Mouse (Mus musculus) lung, adult 18-20 months (tissue): ENCODE data around the gene Patz1.

Experiments used
- DNase-seq, 2 experiments: peaks; one replicate each; pipeline ENCODE4 v3.0.0; 2022; ENCODE audit warnings: mixed read lengths in 2 of 2

Gene Patz1

DNA sequence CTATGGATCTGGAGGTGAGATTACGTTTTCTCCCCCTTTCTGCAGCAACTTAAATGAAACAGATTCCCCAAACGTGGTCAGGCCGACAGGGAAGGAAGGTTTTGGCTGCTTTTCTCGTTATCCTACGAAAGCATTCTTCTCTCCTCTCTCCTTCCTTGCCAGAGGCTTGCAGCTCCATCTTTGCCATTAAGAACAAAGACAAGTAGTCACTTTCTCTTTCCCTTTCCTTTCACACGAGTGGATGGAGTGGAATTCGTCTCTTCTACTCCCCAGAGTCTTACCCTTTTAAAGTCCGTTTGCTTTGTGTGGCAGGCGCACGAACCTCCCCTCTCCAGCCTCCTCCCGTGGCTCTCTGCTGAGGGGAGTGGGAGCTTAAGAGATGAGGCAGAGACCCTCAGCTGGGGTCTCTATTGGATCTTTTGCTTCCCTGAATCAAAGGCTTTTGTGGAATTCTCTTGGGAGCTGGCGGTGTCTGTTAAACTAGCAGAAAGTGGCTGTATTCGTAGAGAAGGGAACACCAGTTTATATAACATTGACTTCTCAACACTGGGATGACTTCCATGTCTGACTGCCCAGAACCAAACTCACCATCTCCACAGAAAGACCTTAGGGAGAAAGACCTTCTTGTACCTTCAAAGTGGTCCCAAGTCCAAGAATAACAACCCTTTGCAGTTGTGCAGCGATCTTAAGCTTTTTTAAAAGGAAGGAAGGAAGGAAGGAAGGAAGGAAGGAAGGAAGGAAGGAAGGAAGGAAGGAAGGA is 42.5 kb downstream of the Patz1 start:
- DNase-seq = peak in 1 of 2 experiments; percentile 15

DNA sequence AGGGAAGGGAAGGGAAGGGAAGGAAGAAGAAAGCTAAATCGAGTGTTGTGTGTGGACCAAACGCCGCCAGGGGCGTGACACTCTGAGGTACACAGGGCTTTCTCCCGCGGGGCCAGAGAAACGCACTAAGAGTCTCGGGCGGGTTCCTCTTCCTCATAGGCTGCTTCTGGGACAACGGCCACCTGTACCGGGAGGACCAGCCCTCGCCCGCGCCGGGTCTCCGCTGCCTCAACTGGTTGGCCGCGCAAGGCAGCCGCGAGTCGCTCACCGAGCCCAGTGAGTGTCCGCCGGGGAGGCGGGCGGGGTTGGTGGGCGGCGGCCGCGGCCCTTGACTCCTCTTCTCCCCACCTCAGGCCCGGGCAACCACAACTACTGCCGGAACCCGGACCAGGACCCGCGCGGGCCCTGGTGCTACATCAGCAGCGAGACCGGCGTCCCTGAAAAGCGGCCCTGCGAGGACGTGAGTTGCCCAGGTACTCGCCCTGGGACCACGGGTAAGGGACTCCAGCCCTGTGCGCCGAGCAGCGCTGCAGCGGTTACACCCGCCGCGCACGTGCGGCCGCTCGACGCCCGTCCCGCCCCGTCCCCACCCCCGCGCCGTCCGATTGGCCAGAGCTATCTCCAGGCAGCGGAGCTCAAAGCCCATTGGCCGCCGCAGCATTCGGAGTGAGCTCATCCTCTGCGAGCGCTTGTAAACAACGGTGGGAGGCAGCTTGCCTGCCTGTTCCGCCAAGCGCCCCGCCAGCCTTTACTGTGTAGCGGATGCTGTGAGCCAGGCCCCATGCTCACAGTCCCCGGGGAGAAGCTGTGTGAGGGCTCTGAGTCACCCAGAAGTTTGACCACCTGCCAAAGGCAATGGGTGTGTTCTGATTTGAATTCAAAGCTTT is 43.3 kb downstream of the Patz1 start:
- peak; percentile 94 to 95 for DNase-seq

DNA sequence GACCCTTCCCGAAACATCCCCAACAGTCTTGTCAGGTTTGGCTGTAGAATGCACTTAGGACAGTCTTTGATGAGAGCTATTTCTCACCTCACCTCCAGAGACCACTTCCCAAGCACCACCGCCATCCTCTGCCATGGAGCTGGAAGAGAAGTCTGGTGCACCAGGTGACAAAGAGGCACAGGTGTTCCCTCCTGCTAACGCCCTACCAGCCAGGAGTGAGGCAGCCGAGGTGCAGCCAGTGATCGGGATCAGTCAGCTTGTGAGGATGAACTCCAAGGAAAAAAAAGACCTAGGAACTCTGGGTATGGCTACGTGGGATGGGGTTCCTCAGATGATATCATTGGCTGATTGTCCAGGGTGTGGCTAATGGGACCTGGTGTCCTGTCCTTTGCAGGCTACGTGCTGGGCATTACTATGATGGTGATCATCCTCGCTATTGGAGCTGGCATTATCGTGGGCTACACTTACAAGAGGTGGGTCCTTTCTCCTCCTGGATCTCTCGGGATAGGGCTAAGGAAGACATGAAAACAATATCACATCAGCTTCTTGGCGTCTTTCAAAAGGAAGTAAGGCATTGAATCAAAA is 44.5 kb downstream of the Patz1 start:
- no peak for DNase-seq

DNA sequence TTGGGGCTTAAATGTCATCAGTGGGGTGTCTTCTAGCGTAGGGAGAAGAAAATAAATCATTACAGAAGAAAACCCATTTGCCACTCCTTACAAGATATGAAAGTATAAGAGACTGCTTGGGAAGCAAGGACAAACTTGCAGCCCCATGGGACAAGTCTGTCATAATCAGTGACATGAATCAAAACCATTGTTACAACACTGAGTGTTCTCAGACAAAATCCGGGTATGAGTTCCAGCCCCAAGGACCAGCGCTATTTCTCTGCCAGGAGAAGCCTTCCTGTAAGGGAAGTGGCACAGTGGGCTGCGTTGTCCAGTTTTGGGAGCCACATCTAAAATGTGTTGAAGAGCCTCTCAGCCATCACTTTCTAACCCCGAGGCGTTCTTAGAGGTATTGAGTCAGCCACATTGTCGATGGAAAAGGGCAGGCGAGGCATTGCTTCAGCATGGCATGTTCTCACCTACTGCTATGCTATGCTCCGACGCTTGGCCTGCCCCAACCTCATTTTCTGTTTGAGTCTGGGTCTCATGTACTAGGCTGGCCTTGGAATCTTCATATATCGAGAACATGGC is 45.6 kb downstream of the Patz1 start:
- DNase-seq = no peak

DNA sequence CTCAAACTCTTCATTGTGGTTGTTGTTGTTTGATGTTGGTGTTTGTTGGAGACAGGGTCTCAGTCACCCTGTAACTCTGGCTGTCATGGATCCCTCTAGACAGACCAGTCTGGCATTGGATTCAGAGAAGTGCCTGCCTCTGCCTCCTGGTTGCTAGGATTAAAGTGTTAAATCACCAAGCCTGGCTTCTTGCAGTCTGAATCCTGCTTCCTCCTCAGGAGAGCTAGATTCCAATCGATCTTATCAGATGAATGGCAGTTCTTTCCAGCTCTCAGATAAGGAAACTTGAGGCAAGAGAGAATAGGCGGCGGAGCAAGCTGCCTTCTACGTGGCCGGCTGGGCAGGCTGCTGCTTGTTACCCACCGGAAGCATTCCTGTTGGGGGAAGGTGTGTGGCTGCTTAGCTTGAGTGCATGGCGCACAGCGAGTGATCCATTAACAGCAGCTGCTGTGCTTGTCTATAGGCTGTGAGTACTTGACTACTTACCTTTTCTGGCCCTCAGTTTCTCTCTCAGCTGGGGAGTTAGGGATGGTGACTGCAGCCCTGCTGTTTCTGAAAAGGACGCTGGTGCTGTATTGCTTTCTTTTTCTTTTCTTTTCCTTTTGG is 46.1 kb downstream of the Patz1 start:
- DNase-seq = peak in 1 of 2 experiments; percentile 53

DNA sequence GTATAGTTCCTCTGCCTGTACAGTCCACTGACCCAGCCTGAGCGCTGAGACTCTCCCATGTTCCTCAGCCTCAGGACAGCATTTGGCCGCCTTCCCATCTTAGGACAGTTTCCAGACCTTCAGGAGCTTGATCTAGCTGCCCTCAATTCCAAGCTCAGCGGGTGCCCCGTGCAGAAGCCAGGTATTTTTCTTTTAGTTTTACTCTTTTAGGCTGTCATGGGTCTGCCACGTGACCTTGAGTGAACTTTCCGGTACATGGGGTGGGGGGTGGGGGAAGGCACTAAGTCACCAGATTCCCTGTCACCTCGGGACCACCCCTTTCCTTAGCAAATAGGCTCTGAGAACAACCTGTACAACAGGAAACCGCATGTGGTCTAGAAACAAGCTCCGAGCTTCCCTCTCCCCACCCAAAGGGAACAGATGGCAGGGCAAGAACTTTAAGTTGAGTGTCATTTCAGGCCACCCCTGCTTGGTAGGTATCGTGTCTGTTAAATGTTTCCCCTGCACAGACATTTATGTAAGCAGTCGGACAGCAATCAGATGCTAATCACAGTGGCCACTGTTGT is 47.1 kb downstream of the Patz1 start:
- DNase-seq = peak; percentile 70 to 79

DNA sequence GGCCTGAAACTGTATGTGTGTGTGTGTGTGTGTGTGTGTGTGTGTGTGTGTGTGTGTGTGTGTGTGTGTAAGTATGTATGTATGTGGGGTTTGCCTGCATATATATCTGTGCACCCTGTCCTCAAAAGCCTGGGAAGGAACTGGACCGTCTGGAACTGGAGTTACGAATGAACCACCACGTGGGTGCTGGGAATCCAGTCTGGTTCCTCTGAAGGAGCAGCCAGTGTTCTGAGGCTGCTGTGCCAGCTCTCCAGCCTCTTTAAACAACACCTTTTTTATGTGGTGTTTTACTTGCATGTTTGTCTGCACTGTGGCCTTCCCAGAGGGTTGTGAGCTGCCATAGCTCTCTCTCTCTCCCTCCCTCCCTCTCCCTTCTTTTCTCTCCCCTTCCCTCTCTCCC is 47.9 kb downstream of the Patz1 start:
- no peak for DNase-seq

DNA sequence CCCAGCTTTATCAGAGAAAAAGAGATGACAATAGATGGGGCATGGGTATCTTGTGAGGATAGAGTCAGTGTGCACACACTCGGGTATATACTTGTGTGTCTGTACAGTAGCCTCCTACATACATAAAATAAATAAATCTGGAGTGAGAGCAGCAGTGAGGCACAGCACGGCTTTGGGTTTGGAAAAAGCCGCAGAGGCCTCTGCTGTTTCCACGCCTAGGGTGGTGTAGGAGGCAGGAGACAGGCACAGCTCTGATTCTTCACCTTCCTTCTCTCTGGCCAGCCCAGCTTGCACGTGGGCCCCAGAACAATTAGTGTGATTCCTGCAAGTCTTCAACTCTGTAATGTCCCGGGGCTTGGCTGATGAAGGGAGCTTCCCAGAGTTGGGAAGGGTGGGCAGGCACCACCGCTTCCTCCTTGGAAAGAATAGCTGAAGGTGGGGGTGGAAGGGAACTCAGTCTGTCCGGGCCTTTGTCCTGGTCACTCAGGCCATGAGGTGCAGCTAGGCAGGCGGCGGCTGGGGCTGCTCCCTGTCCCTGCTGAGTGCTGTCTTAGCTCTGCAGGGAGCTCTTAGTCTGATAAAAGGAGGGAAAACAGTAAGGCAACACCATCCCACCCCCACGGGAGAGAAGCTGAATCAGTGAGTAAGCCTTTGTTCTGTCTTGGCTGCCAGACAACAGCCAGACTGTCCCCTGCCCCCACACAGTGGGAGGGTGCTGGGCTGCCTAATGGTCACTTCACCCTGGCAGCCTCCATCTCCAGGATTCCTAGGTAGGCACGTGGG is 48.7 kb downstream of the Patz1 start:
- peak in 1 of 2 experiments; percentile 50 for DNase-seq

DNA sequence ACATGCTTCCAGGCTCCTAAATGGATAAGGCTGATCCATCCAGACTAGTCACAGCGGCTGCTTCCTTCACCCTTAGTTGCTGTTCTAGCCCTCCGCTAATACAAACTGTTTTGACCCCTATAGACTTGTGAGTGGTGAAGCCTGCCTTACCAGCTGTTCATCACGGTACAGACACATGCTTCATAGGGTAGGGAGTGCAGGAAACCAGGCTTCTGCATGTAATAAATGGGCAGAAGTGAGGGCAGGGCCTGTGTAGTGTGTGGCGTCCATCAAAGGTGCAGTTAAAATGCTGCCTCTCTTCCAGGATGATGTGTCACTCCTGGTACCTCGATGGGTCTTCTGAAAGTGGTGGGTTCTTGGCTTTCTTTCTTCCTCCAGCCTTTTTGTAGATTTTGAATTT is 49.3 kb downstream of the Patz1 start:
- DNase-seq = no peak

DNA sequence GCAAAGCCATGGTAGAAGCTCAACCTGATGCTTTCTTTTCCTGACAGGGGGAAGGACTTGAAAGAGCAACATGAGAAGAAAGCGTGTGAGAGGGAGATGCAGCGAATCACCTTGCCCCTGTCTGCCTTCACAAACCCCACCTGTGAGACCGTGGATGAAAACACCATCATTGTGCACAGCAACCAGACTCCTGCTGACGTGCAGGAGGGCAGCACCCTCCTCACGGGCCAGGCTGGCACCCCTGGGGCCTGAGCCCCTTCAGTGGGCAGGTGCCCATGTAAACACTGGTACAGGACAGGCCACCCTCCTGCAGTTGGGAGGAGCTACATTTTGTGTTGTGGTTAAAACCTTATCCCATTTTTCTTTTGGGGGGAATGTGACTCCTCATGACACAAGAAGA is 52.8 kb downstream of the Patz1 start:
- no peak for DNase-seq

DNA sequence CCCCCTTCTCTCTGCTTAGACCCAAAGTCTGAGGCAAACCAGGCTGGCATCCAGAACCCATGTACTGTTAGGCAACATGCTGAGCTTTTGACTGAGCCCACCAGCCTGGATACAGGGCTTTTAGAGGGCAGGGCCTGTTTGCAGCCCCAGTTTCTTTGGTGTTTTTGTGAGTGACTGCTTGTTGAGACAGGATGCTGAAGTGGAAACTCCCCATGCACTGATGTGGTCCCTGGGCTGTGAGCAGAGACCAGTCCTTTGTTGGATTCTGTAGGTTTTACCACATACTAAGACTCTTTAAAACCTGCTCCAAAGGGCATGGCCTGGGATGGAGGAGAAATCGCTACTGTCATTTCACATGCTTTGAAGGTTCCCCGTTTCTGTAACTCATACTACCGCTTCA is 56.2 kb downstream of the Patz1 start:
- no peak for DNase-seq

DNA sequence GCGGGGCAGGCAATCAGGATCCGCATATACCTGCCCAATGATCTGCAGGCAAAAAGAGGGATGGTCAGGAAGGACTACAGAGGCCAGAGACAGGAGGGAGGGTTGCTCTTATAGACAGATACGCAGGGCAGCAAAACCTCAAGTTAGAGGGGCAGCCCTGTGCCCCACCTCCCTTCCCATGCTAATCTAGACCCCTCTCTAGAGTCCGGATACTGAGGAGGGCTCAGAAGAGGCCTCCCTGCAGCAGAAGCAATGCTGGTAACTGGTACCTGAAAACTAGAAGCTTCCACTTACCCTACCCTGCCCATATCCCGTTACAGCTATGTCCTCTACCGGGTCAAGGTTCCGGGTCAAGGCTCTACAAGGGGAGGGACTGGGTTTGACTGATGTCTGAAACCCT is 57.7 kb downstream of the Patz1 start:
- no peak for DNase-seq

DNA sequence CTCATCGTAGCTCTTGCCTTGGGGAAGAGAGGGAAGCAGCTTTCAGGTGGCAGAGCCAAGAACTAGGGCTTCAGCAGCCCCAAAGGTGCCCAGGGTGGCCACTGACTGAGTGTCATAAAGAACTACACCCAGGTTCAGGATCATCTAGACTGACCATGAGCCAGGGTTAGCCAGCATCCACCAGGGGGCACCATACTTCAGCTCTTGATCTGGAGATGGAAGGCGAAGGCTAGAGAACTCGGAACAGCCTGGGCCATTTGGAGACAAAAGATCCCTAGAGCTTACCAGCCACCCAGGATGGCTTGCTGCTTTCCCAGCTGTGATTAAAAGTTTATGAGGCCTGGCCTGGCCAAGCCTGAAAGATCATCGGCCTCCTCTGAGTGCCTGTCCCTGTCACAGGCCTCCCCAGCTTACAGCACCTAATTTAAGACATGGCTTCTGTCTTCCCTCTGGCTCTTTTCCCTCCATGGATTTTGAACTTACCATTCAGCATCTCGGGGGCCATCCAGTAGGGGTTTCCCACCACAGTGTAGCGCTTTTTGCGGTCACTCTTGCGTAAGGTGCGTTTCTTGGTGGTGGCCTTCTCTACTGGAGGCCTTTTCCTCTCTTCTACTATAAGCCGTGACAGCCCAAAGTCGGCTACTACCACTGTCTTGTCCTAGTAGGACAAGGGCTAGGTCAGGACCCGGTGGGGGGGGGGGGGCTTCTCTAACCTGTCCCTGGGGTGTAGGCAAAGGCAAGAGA is 58.6 kb downstream of the Patz1 start:
- peak; percentile 82 to 91 for DNase-seq

DNA sequence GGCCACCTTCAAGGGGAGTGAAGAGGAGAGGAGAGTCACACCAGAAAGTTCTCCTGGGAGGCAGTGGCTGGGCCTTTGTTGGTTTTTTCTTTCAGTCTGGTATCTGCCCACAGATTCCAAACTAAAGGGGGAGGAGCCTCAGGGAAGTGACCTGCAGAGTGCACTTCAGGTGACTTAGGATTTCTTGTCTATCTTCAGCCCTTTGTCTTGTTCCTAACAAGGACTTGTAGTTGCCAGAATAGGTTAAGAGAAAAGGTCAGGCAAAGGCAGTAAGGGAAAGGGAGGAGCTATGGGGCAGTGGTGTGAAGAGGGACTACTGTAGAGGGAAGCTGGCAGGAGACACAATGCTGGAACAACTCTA is 59.1 kb downstream of the Patz1 start:
- no peak for DNase-seq

DNA sequence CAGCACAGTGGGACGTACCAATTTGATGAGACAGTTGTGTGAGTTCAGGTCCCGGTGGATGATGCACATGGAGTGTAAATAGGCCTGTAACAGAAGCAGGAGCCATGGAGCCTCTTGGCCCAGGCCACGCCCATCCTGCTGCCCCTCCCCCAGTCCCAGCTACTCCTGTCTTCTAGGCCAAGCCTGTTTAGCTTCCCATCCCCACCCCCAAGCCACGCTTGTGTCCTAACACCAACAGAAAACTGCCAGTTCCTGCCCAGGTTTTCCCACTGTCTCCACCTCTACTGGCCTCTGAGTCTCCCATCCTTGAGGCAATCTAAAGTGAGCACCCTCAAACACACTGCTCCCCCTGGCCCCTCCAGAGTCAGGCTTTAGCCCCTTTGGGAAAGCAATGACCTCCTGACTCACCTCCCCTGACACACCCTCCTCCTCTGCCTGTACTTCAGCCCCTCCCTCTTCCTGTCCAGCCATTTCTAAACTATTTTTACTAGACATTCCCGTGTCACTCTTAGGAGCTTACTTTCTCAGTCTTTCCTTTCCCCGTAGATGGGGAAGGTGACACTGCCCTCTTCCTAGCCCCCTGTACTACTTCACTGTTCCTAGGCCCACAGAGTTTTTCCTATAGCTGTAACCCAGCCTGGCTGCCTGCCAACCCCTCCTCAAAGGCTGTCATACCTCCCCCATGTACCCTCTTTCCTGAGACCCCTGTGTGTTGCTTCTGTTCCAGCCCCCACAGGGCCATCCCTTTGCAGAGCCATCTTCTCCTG is 60.1 kb downstream of the Patz1 start:
- DNase-seq = peak; percentile 61 to 73

DNA sequence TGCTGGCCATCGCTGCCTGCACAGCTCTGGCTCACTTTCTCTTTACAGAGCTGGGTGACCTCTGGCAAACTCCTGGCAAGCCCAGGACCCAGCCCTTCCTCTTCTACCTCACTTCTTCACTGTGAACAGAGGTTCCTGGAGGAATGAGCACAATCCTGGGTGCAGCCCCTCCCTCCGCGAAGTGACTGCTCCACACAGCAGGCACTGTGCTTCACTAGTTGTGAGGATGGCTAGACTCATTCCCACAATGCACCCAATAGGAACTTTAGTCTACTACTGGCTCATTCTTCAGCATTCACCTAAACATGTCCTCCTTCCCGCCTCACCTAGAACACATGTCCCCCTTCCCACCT is 60.6 kb downstream of the Patz1 start:
- DNase-seq = no peak

DNA sequence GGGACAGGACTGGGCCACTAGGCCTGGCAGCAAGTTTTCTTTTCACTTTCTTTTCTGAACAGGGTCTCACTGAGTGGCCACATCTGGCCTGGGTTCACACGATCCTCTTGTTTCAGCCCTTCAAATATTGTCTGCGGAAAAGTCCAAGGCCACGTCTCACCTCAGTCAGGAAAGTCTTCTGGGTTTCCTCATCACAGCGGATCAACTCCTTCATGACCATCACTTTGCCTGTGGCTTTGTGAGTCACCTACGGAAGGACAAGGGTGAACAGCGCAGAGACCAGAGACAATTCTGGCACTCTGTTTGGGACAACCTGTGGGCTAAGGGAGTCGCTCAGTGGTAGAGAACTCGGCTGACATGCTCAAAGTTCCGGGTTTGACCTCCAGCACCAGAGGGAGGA is 63.5 kb downstream of the Patz1 start:
- no peak for DNase-seq

DNA sequence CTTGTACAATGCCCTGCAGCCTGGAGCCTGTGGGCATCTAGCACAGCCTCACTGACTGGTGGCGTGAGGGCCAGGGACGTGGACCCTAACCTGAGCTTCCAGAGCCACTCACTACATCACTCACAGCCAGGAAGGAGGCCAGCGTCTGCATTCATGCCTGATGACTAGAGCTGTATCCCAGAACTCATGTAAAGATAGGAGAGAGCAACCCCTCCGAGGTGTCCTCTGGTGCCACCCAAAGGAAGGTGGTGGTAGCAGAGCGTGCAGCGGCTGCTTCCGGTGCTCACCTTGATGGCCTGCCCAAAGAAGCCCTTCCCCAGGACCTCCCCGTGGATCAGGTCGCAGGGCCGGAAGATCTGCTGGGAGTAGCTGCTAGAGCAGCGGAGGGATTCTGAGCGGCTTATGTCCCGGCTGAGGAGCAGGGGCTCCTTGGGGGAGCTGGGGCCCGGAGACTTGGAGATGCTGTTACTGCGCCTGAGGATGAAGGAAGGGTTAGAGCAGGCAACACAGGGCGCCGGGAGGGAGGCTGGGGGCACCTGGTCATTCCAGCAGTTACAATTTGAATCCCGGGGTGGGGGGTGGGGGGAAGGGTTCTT is 64.4 kb downstream of the Patz1 start:
- no peak for DNase-seq
